Mouse (Mus musculus): ENCODE measurements around the gene Cep131.

- no peak for TF ChIP-seq POLR2A (IDR thresholded peaks at IDR 0.05; ENCODE audit: control insufficient read depth, extremely low read depth, insufficient read depth, low read length, poor library complexity)
- no peak for TF ChIP-seq CTCF (IDR thresholded peaks at IDR 0.05; ENCODE audit: borderline replicate concordance, control insufficient read depth, extremely low read depth, insufficient read depth, low read length, poor library complexity)
Observed at GRCm38 (mm10) chr11:120026941-120027340, 59.7 kb downstream of the Cep131 start.
